Mouse (Mus musculus) heart, embryonic 12.5 days (tissue): ENCODE results near the gene Adamts12. TPM values are rescaled to one million over a fixed set of nuclear protein-coding genes. Genes with fewer than 3 reads are reported as not detected.

Source experiments
- ATAC-seq: fragments of 200-750 bp; cut with Nextera tagmentation; 2 replicates; pipeline ENCODE4 v1.8.0; 2017; ENCODE audit warnings: moderate TSS enrichment, moderate library complexity; ENCODE audit not compliant: insufficient number of reproducible peaks, low FRiP score
- H3K27ac ChIP-seq: fragments of 300-500 bp; sonication (generic); 2 replicates; pipeline ENCODE4 v1.5.1; 2016; ENCODE audit warnings: mild to moderate bottlenecking, moderate library complexity; ENCODE audit not compliant: poor library complexity, severe bottlenecking
- H3K27me3 ChIP-seq: fragments of 300-500 bp; sonication (generic); replicated peaks from 2 replicates; pipeline ENCODE4 v1.6.1; 2016; ENCODE audit warnings: mild to moderate bottlenecking, moderate library complexity
- H3K36me3 ChIP-seq: fragments of 300-500 bp; sonication (generic); 2 replicates; pipeline ENCODE4 v1.6.1; 2016; ENCODE audit warnings: mild to moderate bottlenecking, moderate library complexity
- H3K4me1 ChIP-seq: fragments of 300-500 bp; sonication (generic); replicated peaks from 2 replicates; pipeline ENCODE4 v1.6.1; 2016; ENCODE audit warnings: mild to moderate bottlenecking
- H3K4me2 ChIP-seq: fragments of 300-500 bp; sonication (generic); 2 replicates; pipeline ENCODE4 v1.6.1; 2016; ENCODE audit warnings: mild to moderate bottlenecking, moderate library complexity
- H3K4me3 ChIP-seq: fragments of 300-500 bp; sonication (generic); 2 replicates; pipeline ENCODE4 v1.5.1; 2016; ENCODE audit warnings: mild to moderate bottlenecking
- H3K9ac ChIP-seq: fragments of 300-500 bp; sonication (generic); 2 replicates; pipeline ENCODE4 v1.6.1; 2016; ENCODE audit warnings: mild to moderate bottlenecking, moderate library complexity
- H3K9me3 ChIP-seq: fragments of 300-500 bp; sonication (generic); replicated peaks from 2 replicates; pipeline ENCODE4 v1.6.1; 2016; ENCODE audit warnings: mild to moderate bottlenecking, moderate library complexity
- WGBS: fragments of 180-500 bp; shearing (Covaris S2); methylation state at CpG from one replicate; pipeline ENCODE4 v1.1.7; 2016; 5-methylcytosine and 5-hydroxymethylcytosine counted together
- polyA plus RNA-seq: library from polyadenylated mRNA; unstranded; fragments of >200 nt; fragmentation: Nextera tagmentation; extraction: Ambion mirVana; gene quantifications from 2 replicates; pipeline ENCODE4 v1.2.1, GENCODE M21; 2016

The Adamts12 gene
- polyA plus RNA-seq, 1 experiment from 2014 or later: 1.1 TPM

DNA sequence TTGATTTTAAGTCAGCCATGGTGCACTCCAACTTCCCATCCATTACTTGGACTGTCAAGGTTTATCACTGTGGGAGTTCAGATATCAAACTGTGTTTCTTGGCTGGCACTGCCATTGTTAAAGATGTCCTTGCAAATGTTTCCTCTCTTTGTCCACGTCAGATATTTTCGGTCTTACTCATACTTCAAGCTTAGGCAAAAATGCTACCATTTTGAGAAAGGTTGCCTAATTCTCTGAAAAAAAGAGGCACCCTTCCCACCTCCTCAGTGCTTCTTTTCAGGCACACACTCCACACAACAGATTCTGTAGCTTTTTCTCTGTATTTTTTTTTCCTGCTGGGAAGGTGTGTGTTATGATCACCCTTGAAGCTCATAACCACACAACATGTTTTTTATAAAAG is 23.4 kb upstream of the Adamts12 start:
- 69% methylated on average over 2 of the region's 2 CpGs for WGBS
- no peak for ATAC-seq

DNA sequence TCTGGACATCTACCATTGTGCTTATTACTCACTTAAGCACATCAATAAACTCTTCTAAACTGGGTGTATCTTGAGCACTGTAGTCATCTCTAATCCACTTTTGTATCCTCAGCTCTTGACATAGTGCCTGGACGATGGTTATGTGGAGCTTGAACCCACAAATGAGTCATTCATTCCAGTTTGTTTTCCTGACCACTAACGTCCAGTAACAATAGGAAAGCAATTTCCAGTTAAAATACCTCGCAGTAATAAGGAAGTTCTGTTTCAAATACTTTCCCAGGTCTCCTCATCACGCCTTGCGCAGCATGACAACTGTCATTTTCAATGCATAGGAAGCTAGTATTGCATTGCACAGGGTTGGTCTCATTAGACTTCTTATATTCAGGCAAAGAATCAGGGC is 21.8 kb upstream of the Adamts12 start:
- ATAC-seq: no peak
- H3K36me3 ChIP-seq: no peaks in the 10 kb centered on the region
- H3K27me3 ChIP-seq: peaks cover 6% of the 10 kb centered on the region
- H3K9ac ChIP-seq: no peak overlapping the region
- no peak overlapping the region for H3K4me3 ChIP-seq
- no peak overlapping the region for H3K27ac ChIP-seq
- H3K4me1 ChIP-seq: no peaks in the 10 kb centered on the region
- no peak overlapping the region for H3K4me2 ChIP-seq
- WGBS: 71% methylated on average over 5 of the region's 5 CpGs
- no peaks in the 10 kb centered on the region for H3K9me3 ChIP-seq

More for the DNA sequence above, 23.4 kb upstream of the Adamts12 start:
- H3K9ac ChIP-seq: no peak overlapping the region
- no peak overlapping the region for H3K27ac ChIP-seq
- peaks cover 14% of the 10 kb centered on the region for H3K4me1 ChIP-seq
- H3K27me3 ChIP-seq: peaks cover 22% of the 10 kb centered on the region
- no peaks in the 10 kb centered on the region for H3K9me3 ChIP-seq
- no peak overlapping the region for H3K4me3 ChIP-seq
- H3K4me2 ChIP-seq: no peak overlapping the region
- no peaks in the 10 kb centered on the region for H3K36me3 ChIP-seq

DNA sequence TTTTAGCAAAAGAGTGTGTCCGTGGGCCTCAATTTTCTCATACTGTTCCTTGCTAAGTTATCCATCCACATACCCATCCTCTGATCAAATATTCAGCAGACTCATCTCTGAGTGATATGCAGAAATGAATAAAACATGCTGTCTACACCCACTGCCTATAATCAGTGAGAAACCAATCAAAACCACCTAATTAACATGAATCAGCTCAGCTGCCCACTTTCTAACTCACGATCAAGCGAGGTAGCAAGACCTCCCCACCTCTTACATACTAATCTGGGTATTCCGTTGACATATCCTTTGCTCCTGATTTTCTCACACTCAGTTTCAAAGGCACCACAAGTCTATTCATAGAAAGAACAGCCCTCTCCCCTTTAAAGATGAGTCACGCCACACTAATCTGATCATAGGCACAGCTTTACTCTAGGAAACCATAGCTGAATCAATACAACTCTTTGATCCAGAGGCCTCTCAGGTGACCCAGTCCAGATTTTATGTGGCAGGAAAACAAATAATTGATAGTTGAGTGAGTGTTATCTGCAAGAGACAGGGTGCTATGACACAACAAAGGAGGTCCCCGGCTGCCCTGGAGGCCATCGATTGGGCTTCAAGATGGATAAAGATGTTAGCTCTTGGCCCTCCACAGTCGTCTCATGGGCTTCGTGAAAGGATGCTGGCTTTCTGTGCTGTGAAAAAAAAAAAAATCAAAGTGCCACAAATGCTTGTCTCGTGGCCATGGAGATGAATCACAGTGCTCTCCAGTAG is 10.7 kb upstream of the Adamts12 start:
- ATAC-seq: no peak
- WGBS: 62% methylated on average over 10 of the region's 10 CpGs
- no peak overlapping the region for H3K27ac ChIP-seq
- H3K4me3 ChIP-seq: no peak overlapping the region
- no peaks in the 10 kb centered on the region for H3K9me3 ChIP-seq
- H3K4me1 ChIP-seq: no peaks in the 10 kb centered on the region
- H3K9ac ChIP-seq: no peak overlapping the region
- no peaks in the 10 kb centered on the region for H3K27me3 ChIP-seq
- no peak overlapping the region for H3K4me2 ChIP-seq
- no peaks in the 10 kb centered on the region for H3K36me3 ChIP-seq

DNA sequence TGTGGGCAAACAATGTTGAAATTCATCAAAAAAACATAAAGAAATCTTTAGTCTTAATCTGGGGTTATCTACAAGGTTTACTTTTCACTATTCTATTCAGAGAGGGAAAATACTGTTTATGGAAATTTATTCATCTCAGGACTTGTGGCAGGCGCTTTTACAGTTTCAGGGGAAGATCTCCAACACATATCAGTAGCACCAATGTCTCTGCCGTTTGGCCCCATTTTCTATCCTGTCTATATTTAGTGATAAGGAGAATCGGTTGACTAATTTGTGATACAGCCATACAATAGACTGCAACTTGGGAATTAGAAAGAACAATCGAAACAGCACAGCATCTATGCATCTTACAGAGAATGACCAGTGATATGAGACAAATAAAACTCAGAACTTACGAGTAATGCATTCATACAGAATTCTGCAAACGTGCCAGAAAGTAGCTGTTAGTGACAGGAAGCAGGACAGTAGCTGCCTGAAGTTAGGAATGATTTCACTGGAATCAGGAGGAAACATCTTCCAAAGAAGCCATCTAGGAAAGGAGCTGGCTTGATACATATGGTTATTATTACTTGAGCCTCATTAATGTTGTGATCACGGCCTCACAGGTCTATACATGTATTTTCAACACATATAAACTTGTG is 10.0 kb upstream of the Adamts12 start:
- H3K4me1 ChIP-seq: no peaks in the 10 kb centered on the region
- no peak overlapping the region for H3K4me2 ChIP-seq
- H3K27me3 ChIP-seq: no peaks in the 10 kb centered on the region
- H3K27ac ChIP-seq: no peak overlapping the region
- H3K9me3 ChIP-seq: no peaks in the 10 kb centered on the region
- H3K36me3 ChIP-seq: no peaks in the 10 kb centered on the region
- no peak overlapping the region for H3K4me3 ChIP-seq
- no peak overlapping the region for H3K9ac ChIP-seq
- 61% methylated on average over 7 of the region's 7 CpGs for WGBS
- ATAC-seq: no peak

DNA sequence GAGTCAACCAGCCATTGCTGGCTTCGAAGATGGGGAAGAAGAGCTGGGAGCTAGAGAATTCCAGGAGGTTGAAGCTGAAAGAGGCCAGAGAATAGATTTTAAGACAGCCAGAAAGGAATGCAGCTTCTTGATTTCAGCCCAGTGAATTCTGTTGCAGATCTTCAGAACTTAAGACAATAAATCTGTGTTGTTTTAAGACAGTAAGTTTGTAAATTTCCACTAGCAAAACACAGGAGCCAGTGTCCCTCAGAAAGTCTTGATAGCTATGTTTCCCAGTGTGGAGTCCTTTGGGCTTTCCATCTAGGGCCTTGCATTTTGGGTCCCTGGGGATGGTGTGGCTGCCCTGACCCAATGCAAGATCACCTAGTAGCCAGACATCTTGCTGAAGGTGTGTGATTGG is 1.7 kb upstream of the Adamts12 start:
- WGBS: 72% methylated on average over 1 of the region's 1 CpGs
- Histone ChIP-seq H3K9ac (no peak overlapping the region), H3K36me3 (no peaks in the 10 kb centered on the region), H3K4me1 (peaks cover 19% of the 10 kb centered on the region), H3K27ac (no peak overlapping the region), H3K4me2 (no peak overlapping the region), H3K9me3 (no peaks in the 10 kb centered on the region), H3K4me3 (no peak overlapping the region), H3K27me3 (no peaks in the 10 kb centered on the region)
- no peak for ATAC-seq

DNA sequence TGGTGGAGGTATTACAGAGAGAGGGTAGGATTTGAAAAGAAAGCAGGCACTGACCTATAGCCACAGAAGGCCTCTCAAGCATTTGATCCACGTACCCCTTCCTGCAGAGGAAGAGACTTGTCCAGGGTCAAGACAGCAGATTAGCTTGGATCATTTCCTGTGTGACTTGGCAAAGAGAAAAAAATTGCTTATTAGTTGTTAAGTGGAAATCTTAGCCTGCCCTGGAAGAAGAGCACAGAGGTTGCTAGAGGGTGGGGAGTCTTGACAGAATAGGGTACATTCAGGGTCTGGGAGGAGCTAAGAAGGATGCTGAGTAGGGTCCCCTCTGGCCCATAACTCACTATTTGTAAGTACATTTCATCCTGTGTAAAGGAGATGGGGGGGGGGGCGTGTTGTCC is 431 bp upstream of the Adamts12 start:
- H3K9ac ChIP-seq: no peak overlapping the region
- peak overlapping the region; percentile 45 for H3K4me3 ChIP-seq
- ATAC-seq: peak; percentile 36
- H3K36me3 ChIP-seq: no peaks in the 10 kb centered on the region
- H3K4me2 ChIP-seq: peak overlapping the region; percentile 88
- H3K4me1 ChIP-seq: peaks cover 19% of the 10 kb centered on the region
- 25% methylated on average over 2 of the region's 2 CpGs for WGBS
- H3K27ac ChIP-seq: peak overlapping the region; percentile 44; the same call in 1 of the 2 replicates
- H3K9me3 ChIP-seq: no peaks in the 10 kb centered on the region
- H3K27me3 ChIP-seq: no peaks in the 10 kb centered on the region

DNA sequence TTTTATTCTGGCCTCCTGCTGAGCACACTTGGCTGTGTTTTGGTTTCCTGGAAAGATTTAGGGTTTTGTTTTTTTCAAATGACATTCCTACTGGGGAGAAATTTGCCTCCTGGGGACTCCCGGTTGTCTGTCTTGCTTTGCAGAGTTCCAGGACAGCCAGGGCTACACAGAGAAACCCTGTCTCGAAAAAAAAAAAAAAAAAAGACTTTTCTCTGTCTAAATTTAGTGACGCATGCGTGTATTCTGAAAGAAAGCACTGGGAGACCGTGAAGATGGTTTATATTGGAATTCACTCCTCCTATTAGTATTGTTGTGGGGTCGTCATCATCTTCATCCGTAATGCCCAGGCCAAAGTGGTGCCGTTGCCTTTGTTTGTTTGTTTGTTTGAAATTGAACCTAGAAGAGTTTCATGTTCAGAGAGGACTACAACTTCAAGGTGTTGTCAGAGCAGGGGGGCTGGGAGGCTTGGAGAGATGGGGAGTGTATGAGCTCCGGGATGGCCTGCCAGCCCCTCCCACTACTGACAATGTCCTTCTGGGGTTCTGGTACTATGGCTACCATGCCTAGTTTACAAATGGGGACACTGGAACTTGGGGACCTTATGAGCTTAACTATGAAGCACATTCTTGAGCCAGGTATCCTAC is 1.1 kb downstream of the Adamts12 start:
- Histone ChIP-seq H3K4me3 (peak overlapping the region; percentile 45), H3K27me3 (no peaks in the 10 kb centered on the region), H3K4me2 (peak overlapping the region; percentile 88), H3K27ac (peak overlapping the region; percentile 44; the same call in 1 of the 2 replicates), H3K9me3 (no peaks in the 10 kb centered on the region), H3K4me1 (peaks cover 19% of the 10 kb centered on the region), H3K9ac (peak overlapping the region; percentile 67; the same call in 1 of the 2 replicates), H3K36me3 (no peaks in the 10 kb centered on the region)
- 10% methylated on average over 9 of the region's 9 CpGs for WGBS
- no peak for ATAC-seq

DNA sequence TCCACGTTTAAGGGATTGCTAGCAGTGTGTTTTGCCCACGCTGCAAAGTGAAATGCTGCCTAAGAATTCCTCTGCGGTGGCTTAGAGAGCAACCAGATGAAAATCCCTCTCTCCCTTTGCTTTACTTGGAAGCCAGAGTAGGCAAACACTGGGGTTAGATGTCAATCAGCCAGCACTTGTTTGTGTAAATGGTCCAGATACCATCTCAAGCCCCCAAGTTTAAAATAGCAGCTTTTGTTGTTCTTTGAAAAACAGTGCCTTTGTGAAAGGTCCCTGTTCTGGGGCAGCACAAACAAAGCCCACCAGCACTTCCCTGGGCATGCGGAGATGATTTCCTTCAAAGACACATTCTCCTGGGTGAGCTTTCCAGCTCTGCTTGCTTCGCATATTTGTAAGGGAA is 1.7 kb downstream of the Adamts12 start:
- Histone ChIP-seq H3K27ac (no peak overlapping the region), H3K9me3 (no peaks in the 10 kb centered on the region), H3K4me3 (peak overlapping the region; percentile 45), H3K27me3 (no peaks in the 10 kb centered on the region), H3K36me3 (no peaks in the 10 kb centered on the region), H3K9ac (0 out of 2 replicates have a peak overlapping the region, but pooled peaks have one; percentile 45), H3K4me1 (peaks cover 19% of the 10 kb centered on the region), H3K4me2 (peak overlapping the region; percentile 88)
- ATAC-seq: no peak
- 14% methylated on average over 5 of the region's 5 CpGs for WGBS

DNA sequence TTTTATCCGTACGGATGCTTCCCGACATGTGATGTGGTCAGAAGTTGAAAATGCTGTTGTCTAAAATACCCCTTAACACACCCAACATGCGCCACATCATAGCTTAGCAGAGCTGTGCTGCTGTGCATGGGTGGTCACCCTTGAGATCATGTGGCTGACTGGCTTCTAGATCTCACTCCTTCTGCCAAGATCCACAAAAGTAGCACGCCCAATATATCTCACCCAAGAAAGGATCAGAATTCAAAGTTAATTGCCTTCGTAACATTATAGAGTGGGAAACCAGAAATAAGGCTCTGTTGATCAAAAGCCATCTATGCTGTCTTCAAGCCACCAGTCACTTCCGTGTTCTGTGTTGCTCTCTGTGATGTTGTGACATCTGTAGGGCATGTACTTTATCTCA is 3.3 kb downstream of the Adamts12 start:
- no peak overlapping the region for H3K4me3 ChIP-seq
- H3K4me1 ChIP-seq: peaks cover 19% of the 10 kb centered on the region
- no peaks in the 10 kb centered on the region for H3K27me3 ChIP-seq
- no peaks in the 10 kb centered on the region for H3K9me3 ChIP-seq
- H3K9ac ChIP-seq: no peak overlapping the region
- no peak overlapping the region for H3K27ac ChIP-seq
- 82% methylated on average over 7 of the region's 7 CpGs for WGBS
- no peak for ATAC-seq
- no peaks in the 10 kb centered on the region for H3K36me3 ChIP-seq
- no peak overlapping the region for H3K4me2 ChIP-seq

DNA sequence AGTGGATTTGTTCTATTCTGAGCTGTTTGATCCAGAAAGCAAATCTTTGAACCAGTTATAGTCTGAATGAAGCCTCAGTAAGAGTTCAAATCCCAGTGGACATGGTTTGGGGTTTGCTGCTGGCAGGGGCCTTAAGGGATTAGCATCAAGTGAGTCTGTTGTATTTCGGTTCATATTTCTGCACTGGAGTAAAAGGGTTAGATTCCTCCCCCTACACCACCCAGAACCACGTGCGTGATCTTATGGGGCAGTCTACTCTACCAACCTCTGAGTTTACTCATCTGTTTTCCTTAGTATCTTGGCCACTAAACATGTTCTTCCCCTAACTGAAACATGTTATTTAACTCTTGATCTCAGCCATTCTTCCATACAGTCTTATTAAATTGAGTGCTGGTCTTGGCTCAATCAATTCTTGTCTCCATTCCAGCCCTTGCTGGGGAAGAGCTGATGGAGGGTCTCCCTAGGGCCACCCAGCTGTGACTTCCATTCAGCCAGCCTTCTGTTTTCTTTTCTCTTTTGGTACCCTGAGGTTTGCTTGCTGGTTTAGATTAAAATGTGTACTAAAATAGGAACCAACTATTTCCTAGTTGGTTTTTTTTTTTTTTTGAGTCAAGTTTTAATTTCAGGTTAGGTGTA is 11.3 kb downstream of the Adamts12 start:
- Histone ChIP-seq H3K27me3 (no peaks in the 10 kb centered on the region), H3K4me2 (no peak overlapping the region), H3K4me1 (0 out of 2 replicates have a peak, but pooled peaks cover 3% of the 10 kb centered on the region), H3K9ac (no peak overlapping the region), H3K36me3 (no peaks in the 10 kb centered on the region), H3K9me3 (no peaks in the 10 kb centered on the region), H3K27ac (no peak overlapping the region), H3K4me3 (no peak overlapping the region)
- WGBS: 82% methylated on average over 3 of the region's 3 CpGs
- no peak for ATAC-seq
